Mouse (Mus musculus): Measurements from ENCODE around the gene Klf17. TPM values are rescaled to one million over a fixed set of nuclear protein-coding genes. Genes with fewer than 3 reads are reported as not detected.

The Klf17 gene
- total RNA-seq (2012; rRNA removed) (not detected in 2 replicates), polyA plus RNA-seq (2012; ENCODE audit: insufficient read depth in 1 of 2, insufficient read length in 2 of 2, low read depth in 1 of 2, low replicate concordance in 2 of 2, missing spikeins in 1 of 2) (not detected)

DNA sequence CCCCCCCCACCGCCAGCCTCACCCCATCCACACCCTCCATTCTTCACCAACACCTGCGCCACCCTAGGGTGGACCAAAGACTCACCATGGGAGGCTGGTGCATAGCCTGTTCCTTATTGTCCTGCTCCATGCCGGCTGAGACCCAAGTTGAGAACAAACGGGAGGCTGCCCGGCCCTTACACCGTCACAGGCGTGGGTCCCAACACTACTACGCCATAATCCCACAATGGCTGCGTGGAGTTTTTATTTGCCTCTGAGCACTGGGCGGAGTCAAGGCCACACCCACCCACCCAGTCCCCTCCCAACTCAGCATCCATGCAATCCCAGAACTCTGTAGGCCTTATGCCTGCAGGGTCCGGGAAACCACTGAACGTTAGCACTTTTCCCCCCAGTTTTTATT, at the start of gene Klf17:
Gene Klf17, minus strand, starts transcription at position 233 of the 400 bp plus-strand sequence.
- Histone ChIP-seq H3K79me2 (ENCODE audit: control insufficient read depth, insufficient read depth, low read length, poor library complexity) (no peaks in the 10 kb centered on the region), H3K9me3 (replicated peaks; ENCODE audit: insufficient read depth, low read length) (no peaks in the 10 kb centered on the region), H3K4me3 (ENCODE audit: control insufficient read depth in 1 of 2, insufficient read depth in 1 of 2, low read depth in 2 of 2, low read length in 2 of 2) (no peak within 1 kb of the TSS), H3K27me3 (ENCODE audit: control insufficient read depth in 1 of 2, insufficient read depth in 2 of 2, low read length in 2 of 2) (peaks cover 0 to 5% of the 10 kb centered on the region in 2 experiments; a peak in 1 of 4 replicates), H3K4me1 (ENCODE audit: control insufficient read depth in 1 of 2, insufficient read depth in 2 of 2, low read length in 2 of 2) (no peaks in the 10 kb centered on the region), H3K36me3 (ENCODE audit: control insufficient read depth in 1 of 2, insufficient read depth in 2 of 2, low read length in 2 of 2) (no peaks in the 10 kb centered on the region), H3K27ac (ENCODE audit: control insufficient read depth, low read depth, low read length) (no peak within 1 kb of the TSS), H3K9ac (ENCODE audit: control insufficient read depth, low read depth, low read length, poor library complexity, severe bottlenecking) (no peak within 1 kb of the TSS)
- TF ChIP-seq CHD1 (IDR thresholded peaks at IDR 0.05; ENCODE audit: low read depth, low read length) = no peak
- no peak for TF ChIP-seq MAX (IDR thresholded peaks at IDR 0.05; ENCODE audit: low read length)
- no peak for TF ChIP-seq ZC3H11A (IDR thresholded peaks at IDR 0.05; ENCODE audit: low read depth, low read length)
- no peak for TF ChIP-seq NELFE (IDR thresholded peaks at IDR 0.05; ENCODE audit: low read depth, low read length)
- TF ChIP-seq TBP (IDR thresholded peaks at IDR 0.05; ENCODE audit: low read depth, low read length) = no peak
- TF ChIP-seq USF2 (IDR thresholded peaks at IDR 0.05; ENCODE audit: borderline replicate concordance in 1 of 2, insufficient read depth in 1 of 2, low read depth in 1 of 2, low read length in 2 of 2) = no peak
- no peak for TF ChIP-seq RAD21 (IDR thresholded peaks at IDR 0.05; ENCODE audit: low read depth, low read length)
- TF ChIP-seq MYB (IDR thresholded peaks at IDR 0.05; ENCODE audit: low read depth, low read length) = no peak
- DNase-seq (ENCODE audit: low read depth, low spot score) = no peak

DNA sequence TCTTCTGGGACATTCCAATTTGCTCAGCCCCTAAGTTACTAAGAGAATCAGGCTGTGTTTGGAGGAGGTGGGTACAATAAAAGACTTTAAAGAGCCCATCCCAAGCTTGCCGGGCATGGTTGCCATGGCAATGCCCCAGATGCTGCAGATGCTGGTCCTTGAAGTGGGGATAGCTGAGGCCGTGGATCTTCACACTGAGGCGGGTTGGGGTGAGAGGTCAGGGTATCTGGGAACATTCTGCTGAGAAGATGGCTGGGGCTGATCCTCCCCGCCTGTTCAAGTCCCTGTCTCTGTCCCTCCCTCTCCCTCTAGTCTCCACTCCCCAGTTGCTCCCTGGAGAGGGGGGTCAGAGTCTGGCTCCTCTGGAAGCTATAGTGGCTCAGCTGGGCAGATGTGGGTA, 48.9 kb upstream of the Klf17 start:
- no peak for DNase-seq (ENCODE audit: low read depth, low spot score)
- peaks cover 0 to 1% of the 10 kb centered on the region in 2 experiments; a peak in 3 of 4 replicates for H3K27me3 ChIP-seq (ENCODE audit: control insufficient read depth in 1 of 2, insufficient read depth in 2 of 2, low read length in 2 of 2)
- H3K4me1 ChIP-seq (ENCODE audit: control insufficient read depth in 1 of 2, insufficient read depth in 2 of 2, low read length in 2 of 2) = no peaks in the 10 kb centered on the region
- H3K9me3 ChIP-seq (replicated peaks; ENCODE audit: insufficient read depth, low read length) = no peaks in the 10 kb centered on the region
- H3K9ac ChIP-seq (ENCODE audit: control insufficient read depth, low read depth, low read length, poor library complexity, severe bottlenecking) = no peak overlapping the region
- no peaks in the 10 kb centered on the region for H3K36me3 ChIP-seq (ENCODE audit: control insufficient read depth in 1 of 2, insufficient read depth in 2 of 2, low read length in 2 of 2)
- no peak overlapping the region for H3K4me3 ChIP-seq (ENCODE audit: control insufficient read depth in 1 of 2, insufficient read depth in 1 of 2, low read depth in 2 of 2, low read length in 2 of 2)
- H3K79me2 ChIP-seq (ENCODE audit: control insufficient read depth, insufficient read depth, low read length, poor library complexity) = no peaks in the 10 kb centered on the region
- H3K27ac ChIP-seq (ENCODE audit: control insufficient read depth, low read depth, low read length) = no peak overlapping the region
- TF ChIP-seq MYB (IDR thresholded peaks at IDR 0.05; ENCODE audit: low read depth, low read length) = no peak
- TF ChIP-seq MYC (IDR thresholded peaks at IDR 0.05; ENCODE audit: low read depth, low read length) = no peak
- TF ChIP-seq BHLHE40 (IDR thresholded peaks at IDR 0.05; ENCODE audit: borderline replicate concordance, low read depth, low read length) = no peak
- TF ChIP-seq MAZ (IDR thresholded peaks at IDR 0.05; ENCODE audit: low read depth, low read length) = no peak
- no peak for TF ChIP-seq TCF12 (IDR thresholded peaks at IDR 0.05; ENCODE audit: low read depth, low read length)
- TF ChIP-seq TBP (IDR thresholded peaks at IDR 0.05; ENCODE audit: low read depth, low read length) = no peak
- no peak for TF ChIP-seq KAT2A (conservative IDR thresholded peaks at IDR 0.05; ENCODE audit: low read depth, low read length)

GRCm38 (mm10) chr4:117813591-117814192, 48.2 kb upstream of the Klf17 start:
- no peak overlapping the region for H3K27ac ChIP-seq (ENCODE audit: control insufficient read depth, low read depth, low read length)
- H3K79me2 ChIP-seq (ENCODE audit: control insufficient read depth, insufficient read depth, low read length, poor library complexity) = no peaks in the 10 kb centered on the region
- no peak overlapping the region for H3K4me3 ChIP-seq (ENCODE audit: control insufficient read depth in 1 of 2, insufficient read depth in 1 of 2, low read depth in 2 of 2, low read length in 2 of 2)
- H3K9ac ChIP-seq (ENCODE audit: control insufficient read depth, low read depth, low read length, poor library complexity, severe bottlenecking) = no peak overlapping the region
- H3K27me3 ChIP-seq (ENCODE audit: control insufficient read depth in 1 of 2, insufficient read depth in 2 of 2, low read length in 2 of 2) = peaks cover 0 to 1% of the 10 kb centered on the region in 2 experiments; a peak in 3 of 4 replicates
- H3K9me3 ChIP-seq (replicated peaks; ENCODE audit: insufficient read depth, low read length) = no peaks in the 10 kb centered on the region
- DNase-seq (ENCODE audit: low read depth, low spot score) = no peak
- no peaks in the 10 kb centered on the region for H3K36me3 ChIP-seq (ENCODE audit: control insufficient read depth in 1 of 2, insufficient read depth in 2 of 2, low read length in 2 of 2)
- TF ChIP-seq CTCF (IDR thresholded peaks at IDR 0.05 in 2 of 3, conservative IDR thresholded peaks at IDR 0.05 in 1 of 3; ENCODE audit: control insufficient read depth in 1 of 3, insufficient read depth in 1 of 3, low read depth in 2 of 3, low read length in 3 of 3, poor library complexity in 1 of 3, severe bottlenecking in 1 of 3) = no peak
- no peak for TF ChIP-seq POLR2AphosphoS5 (IDR thresholded peaks at IDR 0.05; ENCODE audit: borderline replicate concordance, low read depth, low read length)
- no peak for TF ChIP-seq TAL1 (IDR thresholded peaks at IDR 0.05; ENCODE audit: low read length)
- TF ChIP-seq MAFK (IDR thresholded peaks at IDR 0.05; ENCODE audit: borderline replicate concordance, low read depth, low read length) = no peak
- TF ChIP-seq ZNF384 (IDR thresholded peaks at IDR 0.05; ENCODE audit: low read depth, low read length) = no peak
- no peak for TF ChIP-seq GABPA (IDR thresholded peaks at IDR 0.05; ENCODE audit: low read depth, low read length)
- TF ChIP-seq CHD2 (IDR thresholded peaks at IDR 0.05; ENCODE audit: low read length) = no peak
- TF ChIP-seq RAD21 (IDR thresholded peaks at IDR 0.05; ENCODE audit: low read depth, low read length) = no peak
- no peak for TF ChIP-seq NELFE (IDR thresholded peaks at IDR 0.05; ENCODE audit: low read depth, low read length)
- TF ChIP-seq MYC (IDR thresholded peaks at IDR 0.05; ENCODE audit: low read depth, low read length) = no peak
- H3K4me1 ChIP-seq (ENCODE audit: control insufficient read depth in 1 of 2, insufficient read depth in 2 of 2, low read length in 2 of 2) = no peaks in the 10 kb centered on the region
